ENCODE assay signal across 8 mouse cellular contexts in genomic region chr7:65692883-65693282, GRCm38 (mm10). TPM values are rescaled to one million over a fixed set of nuclear protein-coding genes. Genes with fewer than 3 reads are reported as not detected.
DNase-seq lines count a peak whose midpoint lies in the region; ATAC-seq lines count a peak whose summit lies in the region.

No protein-coding gene starts in this region.

- peak overlapping the region; percentile 79 for H3K9ac ChIP-seq in intestine, embryonic 15.5 days
- peak overlapping the region; percentile 83 for H3K9ac ChIP-seq in liver, embryonic 16.5 days (ENCODE audit: low read depth, low read length)
- H3K9ac ChIP-seq in neural tube, embryonic 14.5 days (replicated peaks; ENCODE audit: low read depth, low read length): peak overlapping the region; percentile 84

- H3K4me1 ChIP-seq in heart, embryonic 10.5 days: peaks cover 12% of the 10 kb centered on the region
- 0 out of 2 replicates have a peak, but pooled peaks cover 7% of the 10 kb centered on the region for H3K4me1 ChIP-seq in intestine, embryonic 15.5 days (replicated peaks)
- peaks cover 14% of the 10 kb centered on the region for H3K4me1 ChIP-seq in liver, embryonic 16.5 days (ENCODE audit: control insufficient read depth, low read depth, low read length)
- peaks cover 9% of the 10 kb centered on the region for H3K4me1 ChIP-seq in neural tube, embryonic 14.5 days (ENCODE audit: control insufficient read depth, insufficient read depth, low read length)

- peak overlapping the region; percentile 93 for H3K27ac ChIP-seq in heart, embryonic 10.5 days
- H3K27ac ChIP-seq in intestine, embryonic 15.5 days: peak overlapping the region; percentile 70
- H3K27ac ChIP-seq in liver, embryonic 16.5 days (ENCODE audit: low read length): no peak overlapping the region
- H3K27ac ChIP-seq in neural tube, embryonic 14.5 days (ENCODE audit: low read depth, low read length): peak overlapping the region; percentile 62

- peak overlapping the region; percentile 90 for H3K4me2 ChIP-seq in intestine, embryonic 15.5 days (replicated peaks)
- H3K4me2 ChIP-seq in liver, embryonic 16.5 days (ENCODE audit: low read depth, low read length): peak overlapping the region; percentile 83
- H3K4me2 ChIP-seq in neural tube, embryonic 14.5 days (ENCODE audit: low read depth, low read length): peak overlapping the region; percentile 79

- H3K27me3 ChIP-seq in heart, embryonic 10.5 days (ENCODE audit: insufficient read depth, poor library complexity, severe bottlenecking): no peaks in the 10 kb centered on the region
- no peaks in the 10 kb centered on the region for H3K27me3 ChIP-seq in intestine, embryonic 15.5 days (replicated peaks)
- H3K27me3 ChIP-seq in liver, embryonic 16.5 days (ENCODE audit: control insufficient read depth, insufficient read depth, low read depth, low read length): no peaks in the 10 kb centered on the region
- no peaks in the 10 kb centered on the region for H3K27me3 ChIP-seq in neural tube, embryonic 14.5 days (ENCODE audit: control insufficient read depth, insufficient read depth, low read length)

- peak; percentile 38 for ATAC-seq in common myeloid progenitor, adult 5-6 weeks (replicated peaks; ENCODE audit: low read depth, poor library complexity, severe bottlenecking)
- peak; percentile 83 for ATAC-seq in intestine, embryonic 15.5 days
- no peak for ATAC-seq in liver, embryonic 16.5 days (ENCODE audit: low read depth)
- peak; percentile 60 for ATAC-seq in neural tube, embryonic 14.5 days (ENCODE audit: low read depth)

- DNase-seq in heart, embryonic 10.5 days (ENCODE audit: low spot score): no peak
- DNase-seq in heart, postnatal 4 days: no peak
- DNase-seq in left cerebral cortex, adult 8-10 months (ENCODE audit: low spot score in 2 of 2): no peak
- no peak for DNase-seq in layer of hippocampus, adult 9-10 months (ENCODE audit: low spot score)

- H3K4me3 ChIP-seq in heart, embryonic 10.5 days: peak overlapping the region; percentile 94
- H3K4me3 ChIP-seq in intestine, embryonic 15.5 days (replicated peaks): peak overlapping the region; percentile 92
- peak overlapping the region; percentile 86 for H3K4me3 ChIP-seq in liver, embryonic 16.5 days (ENCODE audit: low read depth, low read length)
- peak overlapping the region; percentile 83 for H3K4me3 ChIP-seq in neural tube, embryonic 14.5 days (ENCODE audit: low read depth, low read length)

- no peaks in the 10 kb centered on the region for H3K9me3 ChIP-seq in heart, embryonic 10.5 days
- no peaks in the 10 kb centered on the region for H3K9me3 ChIP-seq in intestine, embryonic 15.5 days
- no peaks in the 10 kb centered on the region for H3K9me3 ChIP-seq in liver, embryonic 16.5 days (replicated peaks; ENCODE audit: control insufficient read depth, low read length)
- H3K9me3 ChIP-seq in neural tube, embryonic 14.5 days (ENCODE audit: control insufficient read depth, low read length): no peaks in the 10 kb centered on the region

- peaks cover 27% of the 10 kb centered on the region for H3K36me3 ChIP-seq in heart, embryonic 10.5 days
- H3K36me3 ChIP-seq in intestine, embryonic 15.5 days: peaks cover 3% of the 10 kb centered on the region; the same call in 1 of the 2 replicates
- peaks cover 3% of the 10 kb centered on the region; the same call in 1 of the 2 replicates for H3K36me3 ChIP-seq in liver, embryonic 16.5 days (ENCODE audit: control insufficient read depth, insufficient read depth)
- H3K36me3 ChIP-seq in neural tube, embryonic 14.5 days (ENCODE audit: control insufficient read depth, insufficient read depth, low read length): peaks cover 20% of the 10 kb centered on the region

- WGBS in heart, embryonic 10.5 days: 3% methylated on average over 10 of the region's 10 CpGs
- WGBS in intestine, embryonic 15.5 days: under 1% methylated on average over 10 of the region's 10 CpGs
- WGBS in liver, embryonic 16.5 days (ENCODE audit: insufficient replicate concordance): 11% methylated on average over 10 of the region's 10 CpGs
- WGBS in neural tube, embryonic 14.5 days: 3% methylated on average over 10 of the region's 10 CpGs

RNA-seq across cellular contexts. Expression of gene Tm2d3, which starts 1.9 kb away (rescaled TPM):
- 50.1 and 59.0 TPM in 2 replicates for polyA plus RNA-seq in heart, embryonic 10.5 days (2016; fragmentation: Nextera tagmentation; extraction: Ambion mirVana)
- total RNA-seq in heart, postnatal 4 days (2021): 10 to 100 TPM; 17.2 to 20.1 TPM
- 62.3 and 69.6 TPM in 2 replicates for total RNA-seq in common myeloid progenitor, adult 5-6 weeks (2017)
- 79.2 and 88.1 TPM in 2 replicates for polyA plus RNA-seq in intestine, embryonic 15.5 days (2015; fragmentation: Nextera tagmentation; extraction: Ambion mirVana)
- 30.8 and 32.6 TPM in 2 replicates for polyA plus RNA-seq in liver, embryonic 16.5 days (2015; fragmentation: Nextera tagmentation; extraction: Ambion mirVana)
- polyA plus RNA-seq in neural tube, embryonic 14.5 days (2014; fragmentation: Nextera tagmentation; extraction: Ambion mirVana): 86.7 and 93.5 TPM in 2 replicates
- 10 to 100 TPM; 47.5 to 64.0 (median 58.3) TPM for total RNA-seq in left cerebral cortex, adult 8-10 months (2022)

RNA-seq across cellular contexts. Expression of gene Tarsl2, which starts 48.2 kb away (rescaled TPM):
- polyA plus RNA-seq in heart, embryonic 10.5 days (2016; fragmentation: Nextera tagmentation; extraction: Ambion mirVana): 13.1 and 17.4 TPM in 2 replicates
- 10 to 100 TPM; 30.2 to 30.9 TPM for total RNA-seq in heart, postnatal 4 days (2021)
- total RNA-seq in common myeloid progenitor, adult 5-6 weeks (2017): 35.9 and 36.3 TPM in 2 replicates
- 7.6 and 8.0 TPM in 2 replicates for polyA plus RNA-seq in intestine, embryonic 15.5 days (2015; fragmentation: Nextera tagmentation; extraction: Ambion mirVana)
- polyA plus RNA-seq in liver, embryonic 16.5 days (2015; fragmentation: Nextera tagmentation; extraction: Ambion mirVana): 10.7 and 11.3 TPM in 2 replicates
- 23.4 and 25.0 TPM in 2 replicates for polyA plus RNA-seq in neural tube, embryonic 14.5 days (2014; fragmentation: Nextera tagmentation; extraction: Ambion mirVana)
- 10 to 100 TPM; 40.1 to 41.8 (median 40.6) TPM for total RNA-seq in left cerebral cortex, adult 8-10 months (2022)
